Mouse (Mus musculus) lung, adult 2 months (tissue): ENCODE measurements around the gene Ap5m1.

Experiments
- CTCF ChIP-seq: fragments of 200-500 bp; IDR thresholded peaks from 2 replicates; pipeline ENCODE4 v1.5.1; 2011; ENCODE audit warnings: mild to moderate bottlenecking, low read length, control low read depth; ENCODE audit not compliant: insufficient read depth
- POLR2A ChIP-seq: fragments of 200-500 bp; IDR thresholded peaks from 2 replicates; pipeline ENCODE4 v1.6.1; 2011; ENCODE audit warnings: low read depth, mild to moderate bottlenecking, control low read depth, low read length, borderline replicate concordance; ENCODE audit errors: extremely low read depth

DNA sequence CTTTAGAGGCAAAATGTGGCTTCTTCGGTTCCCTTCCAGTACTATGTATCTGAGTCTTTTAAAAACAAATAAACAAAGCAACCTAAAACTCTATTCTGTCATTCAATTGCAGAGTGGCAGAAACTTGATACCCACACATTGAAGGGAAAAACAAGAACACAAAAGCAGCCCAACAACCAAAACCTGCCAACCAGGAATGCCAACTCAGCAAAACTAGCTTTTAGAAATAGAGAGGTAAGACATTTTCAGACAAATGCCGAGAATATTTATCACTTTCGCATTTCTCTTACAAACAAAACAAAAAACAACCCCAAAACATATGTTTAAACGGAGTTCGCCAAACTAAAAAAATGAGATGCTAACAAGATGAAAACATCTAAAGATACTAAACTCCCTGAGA, 36.9 kb upstream of the Ap5m1 start:
- TF ChIP-seq POLR2A (no peak), CTCF (no peak)
